Mouse (Mus musculus) gastrocnemius, postnatal 10 days (tissue): Measurements from ENCODE around the gene Zfp867. TPM values are rescaled to one million over a fixed set of nuclear protein-coding genes. Genes with fewer than 3 reads are reported as not detected.

Experiments
- total RNA-seq, 2 experiments: library from RNA; stranded (reverse); gene quantifications; 2 replicates each; pipeline ENCODE4 v1.2.3; 2021

Gene Zfp867
- total RNA-seq, 2 experiments from 2014 or later, result 4.1 to 4.2 TPM

Other genes starting within 250 kb of the Zfp867 start
- gene Arf1, start 244.2 kb downstream of the Zfp867 start, total RNA-seq, result 100 to 1,000 TPM; 222 to 228 TPM
- gene Wnt3a, start 181.7 kb downstream of the Zfp867 start, total RNA-seq, result not detected
- gene Wnt9a, start 165.5 kb downstream of the Zfp867 start, total RNA-seq, result 10 to 100 TPM; 11.1 to 11.8 TPM
- not detected for gene Prss38, start 96.8 kb downstream of the Zfp867 start, total RNA-seq
- 1 to 10 TPM; 7.9 to 8.2 TPM for gene Jmjd4, start 22.4 kb downstream of the Zfp867 start, total RNA-seq
- gene Snap47, start 21.3 kb downstream of the Zfp867 start, total RNA-seq, result 10 to 100 TPM; 25.8 to 28.0 TPM
- gene Zkscan17, start 54.3 kb upstream of the Zfp867 start, total RNA-seq, result 10 to 100 TPM; 14.5 to 14.9 TPM
- under 1 TPM; 0.28 to 0.45 TPM for gene Nlrp3, start 69.1 kb upstream of the Zfp867 start, total RNA-seq
- not detected for gene Olfr222, start 103.8 kb upstream of the Zfp867 start, total RNA-seq
- gene Olfr223, start 120.8 kb upstream of the Zfp867 start, total RNA-seq, result not detected
- 100 to 1,000 TPM; 139 to 166 TPM for gene Mprip, start 188.8 kb upstream of the Zfp867 start, total RNA-seq